Mouse (Mus musculus) hindbrain, embryonic 10.5 days (tissue): ENCODE data around the gene Klhl32. TPM values are rescaled to one million over a fixed set of nuclear protein-coding genes. Genes with fewer than 3 reads are reported as not detected.

Source experiments
- DNase-seq: peaks from one replicate; pipeline ENCODE4 v3.0.0-alpha.2; 2017; ENCODE audit warnings: low spot score
- H3K27ac ChIP-seq: fragments of 300-500 bp; sonication (generic); 2 replicates; pipeline ENCODE4 v1.5.1; 2016; ENCODE audit warnings: mild to moderate bottlenecking, moderate library complexity
- H3K27me3 ChIP-seq: fragments of 300-500 bp; sonication (generic); 2 replicates; pipeline ENCODE4 v1.6.1; 2016; ENCODE audit warnings: mild to moderate bottlenecking; ENCODE audit not compliant: poor library complexity, insufficient read depth, severe bottlenecking
- H3K36me3 ChIP-seq: fragments of 300-500 bp; sonication (generic); 2 replicates; pipeline ENCODE4 v1.6.1; 2016; ENCODE audit warnings: mild to moderate bottlenecking, moderate library complexity
- H3K4me1 ChIP-seq: fragments of 300-500 bp; sonication (generic); replicated peaks from 2 replicates; pipeline ENCODE4 v1.6.1; 2016; ENCODE audit warnings: mild to moderate bottlenecking
- H3K4me3 ChIP-seq: fragments of 300-500 bp; sonication (generic); 2 replicates; pipeline ENCODE4 v1.5.1; 2016; ENCODE audit warnings: mild to moderate bottlenecking, moderate library complexity
- H3K9me3 ChIP-seq: fragments of 300-500 bp; sonication (generic); 2 replicates; pipeline ENCODE4 v1.6.1; 2016; ENCODE audit warnings: mild to moderate bottlenecking, moderate library complexity
- WGBS: fragments of 180-500 bp; shearing (Covaris S2); methylation state at CpG from one replicate; pipeline ENCODE4 v1.1.7; 2016; 5-methylcytosine and 5-hydroxymethylcytosine counted together
- polyA plus RNA-seq: library from polyadenylated mRNA; unstranded; fragments of >200 nt; fragmentation: Nextera tagmentation; extraction: Ambion mirVana; gene quantifications from 2 replicates; pipeline ENCODE4 v1.2.1, GENCODE M21; 2016

Klhl32 gene
- polyA plus RNA-seq, 1 experiment from 2014 or later, result 9.1 TPM

DNA sequence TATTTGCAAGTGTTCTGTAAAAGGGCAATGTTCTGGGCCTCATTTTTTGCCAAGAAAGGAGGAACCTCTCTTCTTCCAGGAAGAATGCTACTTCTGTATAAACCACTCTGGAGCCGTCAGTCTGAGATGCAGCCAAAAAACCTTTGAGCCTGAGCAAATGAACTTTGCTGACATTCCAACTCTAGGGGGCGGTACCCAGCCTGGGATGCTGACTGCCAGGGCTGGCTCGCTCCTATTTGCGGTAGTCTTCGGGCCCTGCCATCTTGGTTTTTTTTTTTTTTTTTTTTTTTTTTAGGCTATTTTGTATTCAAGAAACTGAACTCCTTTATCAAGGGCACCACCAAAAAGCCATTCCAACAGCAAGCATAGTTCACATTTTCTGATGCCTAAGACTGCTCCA, 230.5 kb downstream of the Klhl32 start:
- Histone ChIP-seq H3K4me1 (no peaks in the 10 kb centered on the region), H3K27me3 (no peaks in the 10 kb centered on the region), H3K9me3 (no peaks in the 10 kb centered on the region), H3K4me3 (no peak overlapping the region), H3K27ac (no peak overlapping the region), H3K36me3 (no peaks in the 10 kb centered on the region)
- 88% methylated on average over 5 of the region's 5 CpGs for WGBS
- DNase-seq, result no peak

- Histone ChIP-seq H3K4me3 (no peak overlapping the region), H3K27me3 (no peaks in the 10 kb centered on the region), H3K9me3 (no peaks in the 10 kb centered on the region), H3K36me3 (no peaks in the 10 kb centered on the region), H3K27ac (no peak overlapping the region), H3K4me1 (no peaks in the 10 kb centered on the region)
- 84% methylated on average over 6 of the region's 6 CpGs for WGBS
- no peak for DNase-seq
Observed at GRCm38 (mm10) chr4:24620005-24620404, 230.9 kb downstream of the Klhl32 start.

DNA sequence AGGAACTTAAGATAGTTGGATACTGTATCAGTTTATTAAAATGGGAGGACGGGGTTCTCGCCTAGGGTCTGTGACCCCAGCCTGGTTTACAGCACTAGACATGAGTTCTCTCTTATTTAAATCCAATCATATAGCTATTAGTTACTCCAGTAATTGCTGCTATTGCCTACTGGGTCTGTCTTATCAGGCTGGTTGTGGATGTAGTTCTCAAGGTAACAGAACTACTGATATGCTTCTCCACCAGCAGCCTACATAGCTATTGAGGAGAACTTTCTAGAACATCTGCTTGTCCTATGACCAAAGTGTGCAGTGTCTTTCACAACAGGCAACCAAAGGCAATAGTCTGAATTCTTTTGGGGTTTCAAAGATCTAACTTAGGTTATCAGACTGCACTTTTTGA, 241.4 kb downstream of the Klhl32 start:
- no peak for DNase-seq
- 97% methylated on average over 2 of the region's 2 CpGs for WGBS
- no peaks in the 10 kb centered on the region for H3K27me3 ChIP-seq
- H3K36me3 ChIP-seq, result peaks cover 25% of the 10 kb centered on the region
- no peaks in the 10 kb centered on the region for H3K4me1 ChIP-seq
- no peak overlapping the region for H3K27ac ChIP-seq
- H3K4me3 ChIP-seq, result no peak overlapping the region
- H3K9me3 ChIP-seq, result no peaks in the 10 kb centered on the region

DNA sequence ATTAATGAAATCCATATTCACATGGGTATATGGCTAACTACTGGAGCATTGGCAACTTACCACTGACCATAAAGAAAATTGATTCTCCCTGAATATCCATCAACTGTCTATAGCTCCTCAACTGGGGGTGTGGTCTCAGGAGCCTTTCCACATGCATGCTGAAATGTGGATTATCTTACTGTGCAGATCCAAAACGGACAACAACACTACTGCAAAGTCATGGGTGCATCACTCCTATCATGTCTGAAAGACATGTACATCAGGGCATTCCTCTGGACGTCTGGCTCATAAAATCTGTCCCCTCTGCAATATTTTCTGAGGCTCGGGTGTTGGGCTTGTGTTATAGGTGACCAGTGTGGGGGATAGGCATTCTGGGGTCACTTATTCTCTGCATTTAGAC, 241.8 kb downstream of the Klhl32 start:
- Histone ChIP-seq H3K4me3 (no peak overlapping the region), H3K9me3 (no peaks in the 10 kb centered on the region), H3K4me1 (no peaks in the 10 kb centered on the region), H3K27me3 (no peaks in the 10 kb centered on the region), H3K36me3 (peaks cover 28% of the 10 kb centered on the region), H3K27ac (no peak overlapping the region)
- no peak for DNase-seq
- WGBS, result 91% methylated on average over 3 of the region's 3 CpGs

DNA sequence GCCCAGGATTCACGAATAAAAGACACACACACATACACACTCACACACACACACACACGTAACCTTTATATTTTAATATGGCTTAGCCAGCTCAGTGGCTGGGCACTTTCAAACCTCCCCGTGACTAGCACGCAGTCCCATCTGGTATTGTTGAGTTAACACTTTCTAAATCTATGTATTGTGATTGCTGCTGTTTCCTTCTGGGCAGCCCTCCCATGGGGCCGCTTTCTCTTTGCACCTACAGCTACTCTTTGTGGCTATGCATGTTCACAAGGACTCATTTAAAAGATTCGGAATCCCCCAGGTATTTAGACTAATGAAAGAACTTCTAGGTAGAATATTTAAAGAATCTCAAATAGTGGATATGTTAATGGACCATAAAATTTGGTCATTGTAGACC, 249.2 kb downstream of the Klhl32 start:
- H3K4me3 ChIP-seq, result no peak overlapping the region
- H3K27ac ChIP-seq, result no peak overlapping the region
- no peaks in the 10 kb centered on the region for H3K9me3 ChIP-seq
- H3K36me3 ChIP-seq, result peaks cover 89% of the 10 kb centered on the region
- DNase-seq, result no peak
- no peaks in the 10 kb centered on the region for H3K27me3 ChIP-seq
- 91% methylated on average over 6 of the region's 6 CpGs for WGBS
- H3K4me1 ChIP-seq, result no peaks in the 10 kb centered on the region

DNA sequence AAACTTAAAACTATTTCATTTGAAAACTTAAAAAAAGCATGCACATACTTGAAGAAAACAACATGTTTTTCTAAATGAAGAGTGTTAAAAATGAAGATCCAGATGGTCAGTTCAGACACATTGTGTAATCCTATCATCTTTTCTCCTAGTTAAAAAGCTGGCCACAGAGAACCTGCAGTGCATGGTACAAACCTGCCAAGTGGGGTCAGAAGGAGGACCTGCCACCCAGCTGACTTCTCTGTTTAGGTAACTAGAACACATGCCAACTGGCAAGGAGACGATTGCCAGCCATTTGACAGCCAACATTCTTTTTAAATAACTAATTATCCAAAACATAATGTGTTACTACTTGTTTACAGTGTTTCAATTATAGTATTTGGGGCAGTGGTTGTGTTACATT, 252.3 kb downstream of the Klhl32 start:
- Histone ChIP-seq H3K27me3 (no peaks in the 10 kb centered on the region), H3K36me3 (peaks cover 84% of the 10 kb centered on the region), H3K4me3 (no peak overlapping the region), H3K27ac (no peak overlapping the region), H3K4me1 (no peaks in the 10 kb centered on the region), H3K9me3 (no peaks in the 10 kb centered on the region)
- no peak for DNase-seq
- 85% methylated on average over 1 of the region's 1 CpGs for WGBS

DNA sequence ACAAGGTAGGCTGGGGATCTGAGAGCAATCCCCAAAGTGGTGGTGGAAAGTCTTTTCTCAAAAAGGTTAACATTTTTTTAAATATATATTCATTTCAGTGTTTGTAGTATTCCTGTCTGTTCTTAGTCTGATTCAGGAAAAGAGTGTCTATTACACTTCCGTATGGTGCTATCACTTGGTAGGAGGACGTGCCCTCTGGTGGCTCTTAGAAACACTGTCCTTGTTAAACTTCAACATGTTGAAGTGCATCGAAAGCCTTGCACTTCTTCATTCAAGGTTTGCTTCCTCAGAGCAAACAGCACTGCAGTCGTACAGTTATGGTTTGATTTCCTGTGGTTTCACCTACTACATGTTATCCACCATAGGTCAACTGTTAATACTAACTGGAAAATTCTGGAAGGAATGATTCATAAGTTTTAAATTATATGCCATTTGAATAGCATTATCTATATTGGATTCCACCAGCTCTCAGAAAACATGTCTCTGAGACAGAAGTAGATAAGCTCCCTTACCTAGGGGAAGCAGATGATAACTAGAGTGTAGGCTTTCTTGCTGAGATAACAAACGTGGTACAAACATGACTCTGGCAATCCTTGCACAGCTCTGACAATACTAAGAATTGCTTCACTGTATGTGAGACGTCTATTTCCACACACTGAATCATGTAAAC, 253.8 kb downstream of the Klhl32 start:
- H3K9me3 ChIP-seq, result no peaks in the 10 kb centered on the region
- WGBS, result 92% methylated on average over 6 of the region's 6 CpGs
- H3K27ac ChIP-seq, result no peak overlapping the region
- DNase-seq, result no peak
- no peaks in the 10 kb centered on the region for H3K4me1 ChIP-seq
- H3K4me3 ChIP-seq, result no peak overlapping the region
- peaks cover 77% of the 10 kb centered on the region for H3K36me3 ChIP-seq
- no peaks in the 10 kb centered on the region for H3K27me3 ChIP-seq

GRCm38 (mm10) chr4:24594824-24595223, 256.1 kb downstream of the Klhl32 start:
- H3K36me3 ChIP-seq, result peaks cover 74% of the 10 kb centered on the region

GRCm38 (mm10) chr4:24583997-24584396, 266.9 kb downstream of the Klhl32 start:
- Histone ChIP-seq H3K36me3 (peaks cover 71% of the 10 kb centered on the region), H3K9me3 (no peaks in the 10 kb centered on the region), H3K27me3 (no peaks in the 10 kb centered on the region), H3K4me1 (no peaks in the 10 kb centered on the region), H3K4me3 (no peak overlapping the region), H3K27ac (no peak overlapping the region)
- WGBS, result 81% methylated on average over 3 of the region's 3 CpGs
- no peak for DNase-seq

More at GRCm38 (mm10) chr4:24594824-24595223, 256.1 kb downstream of the Klhl32 start:
- Histone ChIP-seq H3K27ac (no peak overlapping the region), H3K4me1 (no peaks in the 10 kb centered on the region), H3K27me3 (no peaks in the 10 kb centered on the region), H3K9me3 (no peaks in the 10 kb centered on the region), H3K4me3 (no peak overlapping the region)
- DNase-seq, result no peak

DNA sequence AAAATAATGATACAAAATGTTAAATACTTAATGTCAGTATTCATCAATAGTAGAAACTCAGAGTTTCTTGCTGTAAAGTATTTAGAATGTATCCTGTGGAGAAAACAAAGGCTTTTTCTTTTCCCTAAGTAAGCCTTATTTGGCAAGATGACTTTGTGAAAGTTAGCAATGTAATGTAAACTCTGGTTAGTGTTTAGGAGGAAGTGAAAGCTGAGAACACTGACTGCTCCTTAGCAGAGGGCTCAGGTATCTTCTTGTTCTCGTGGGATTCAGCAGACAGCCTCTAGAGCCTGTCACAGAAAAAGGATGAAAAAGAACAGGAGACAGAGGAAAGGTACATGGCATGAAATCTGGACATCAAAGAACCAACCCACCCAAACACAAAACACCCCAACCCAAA, 268.6 kb downstream of the Klhl32 start:
- no peaks in the 10 kb centered on the region for H3K9me3 ChIP-seq
- no peak for DNase-seq
- no peaks in the 10 kb centered on the region for H3K27me3 ChIP-seq
- no peak overlapping the region for H3K27ac ChIP-seq
- no peak overlapping the region for H3K4me3 ChIP-seq
- whole genome bisulfite sequencing, result 69% methylated on average over 1 of the region's 1 CpGs
- no peaks in the 10 kb centered on the region for H3K4me1 ChIP-seq
- peaks cover 68% of the 10 kb centered on the region for H3K36me3 ChIP-seq

DNA sequence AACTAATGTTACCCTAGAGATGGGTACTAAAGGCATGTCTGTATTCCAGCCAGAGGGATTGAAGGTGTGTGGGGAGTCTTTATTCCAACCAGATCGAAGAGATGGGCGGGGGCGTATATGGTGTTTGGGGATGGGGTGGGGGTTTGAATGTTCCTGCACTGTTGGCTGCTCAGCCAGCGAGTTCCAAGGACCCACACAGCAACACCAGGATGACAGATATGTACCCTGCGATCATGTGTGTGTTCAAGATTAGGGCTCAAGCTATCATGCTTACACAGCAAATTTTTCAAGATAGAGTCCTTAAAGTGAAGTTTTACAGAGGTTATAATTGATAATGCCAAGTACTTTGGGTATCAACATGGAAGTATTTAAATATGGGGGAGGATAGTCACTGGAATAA, 273.3 kb downstream of the Klhl32 start:
- no peaks in the 10 kb centered on the region for H3K27me3 ChIP-seq

DNA sequence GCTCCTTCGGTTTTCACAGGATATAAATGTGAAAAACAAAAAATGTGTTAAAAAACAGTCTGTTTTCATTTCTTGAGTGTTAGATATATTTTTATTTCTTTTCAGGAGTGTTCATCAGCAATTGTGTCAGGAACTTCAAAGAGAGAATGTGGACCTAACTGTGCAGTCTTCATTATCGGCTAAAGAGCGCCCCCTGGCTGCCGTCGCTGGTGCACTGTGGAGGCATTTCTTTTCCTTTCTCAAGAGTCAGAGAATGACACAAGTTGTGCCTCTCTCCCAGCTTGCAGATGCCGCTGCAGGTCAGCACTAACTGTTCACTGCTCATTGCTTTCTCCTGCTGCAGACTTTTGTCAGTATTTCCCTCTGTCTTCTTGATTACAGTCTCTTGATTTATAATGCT, 276.6 kb downstream of the Klhl32 start:
- H3K9me3 ChIP-seq, result no peaks in the 10 kb centered on the region
- WGBS, result 25% methylated on average over 6 of the region's 6 CpGs
- peak; percentile 78 for DNase-seq
- no peak overlapping the region for H3K27ac ChIP-seq
- H3K4me1 ChIP-seq, result no peaks in the 10 kb centered on the region
- peaks cover 35% of the 10 kb centered on the region for H3K36me3 ChIP-seq
- no peak overlapping the region for H3K4me3 ChIP-seq
- H3K27me3 ChIP-seq, result no peaks in the 10 kb centered on the region

More for the DNA sequence above, 273.3 kb downstream of the Klhl32 start:
- H3K27ac ChIP-seq, result no peak overlapping the region
- WGBS, result 94% methylated on average over 5 of the region's 5 CpGs
- H3K36me3 ChIP-seq, result peaks cover 51% of the 10 kb centered on the region
- H3K9me3 ChIP-seq, result no peaks in the 10 kb centered on the region
- no peak for DNase-seq
- no peak overlapping the region for H3K4me3 ChIP-seq
- H3K4me1 ChIP-seq, result no peaks in the 10 kb centered on the region

- H3K9me3 ChIP-seq, result no peaks in the 10 kb centered on the region
- H3K4me3 ChIP-seq, result no peak overlapping the region
- H3K36me3 ChIP-seq, result peaks cover 6% of the 10 kb centered on the region; the same call in 1 of the 2 replicates
- no peak for DNase-seq
- H3K4me1 ChIP-seq, result no peaks in the 10 kb centered on the region
- H3K27me3 ChIP-seq, result no peaks in the 10 kb centered on the region
- H3K27ac ChIP-seq, result no peak overlapping the region
- 78% methylated on average over 7 of the region's 7 CpGs for WGBS
Observed at GRCm38 (mm10) chr4:24568989-24569556, 281.9 kb downstream of the Klhl32 start.
